ENCODE assay signal across 22 mouse cellular contexts in the genomic region with DNA sequence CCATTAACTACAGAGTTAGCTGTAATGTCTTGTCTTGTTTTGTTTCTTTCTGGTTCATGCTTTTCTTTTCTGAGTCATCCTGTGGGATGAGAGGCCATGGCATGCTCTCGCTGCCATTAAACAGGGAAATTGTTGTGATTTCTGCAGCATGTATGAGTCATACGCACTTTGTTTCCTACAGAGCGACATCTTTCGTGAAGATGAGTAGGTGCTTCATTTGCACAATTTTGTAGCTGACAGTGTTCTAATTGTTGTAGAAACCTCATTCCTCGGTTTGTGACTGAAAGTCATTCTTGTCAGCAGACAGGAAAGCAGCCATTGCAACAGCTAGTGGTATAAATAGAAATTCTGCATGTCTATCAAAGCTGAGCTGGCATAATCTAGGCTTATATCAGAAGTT.
DNase-seq lines count a peak whose midpoint lies in the region.
"Had no signal": no experiment of that assay in that cellular context is flagged by ENCODE, and none has a peak within 500 bp of the region (broad histone marks: within the 10 kb centered on the region; RNA-seq: fewer than 3 reads in every experiment).

No protein-coding gene starts in this region.

- peak; percentile 25 to 64 for DNase-seq in layer of hippocampus, adult 18-20 months (ENCODE audit: low spot score in 2 of 2)
- no peak for DNase-seq in layer of hippocampus, adult 9-10 months (ENCODE audit: low spot score)
- peak; percentile 12 to 47 for DNase-seq in left cerebral cortex, adult 8-10 months (ENCODE audit: low spot score in 2 of 2)
- DNase-seq in left cerebral cortex, postnatal 10 days (ENCODE audit: extremely low spot score in 1 of 2, low spot score in 2 of 2), result no peak
- peak; percentile 77 for DNase-seq in brain, adult 2 months (ENCODE audit: low read depth, low spot score)
- peak; percentile 28 to 70 for DNase-seq in left cerebral cortex, postnatal 25 days (ENCODE audit: low spot score in 2 of 2)
- no peak for DNase-seq in thymus, postnatal 36 days
- DNase-seq: adrenal gland, adult 2 months; adrenal gland, postnatal 36 days; B cell, adult 2 months; cerebellum, adult 8-10 months; cerebellum, postnatal 25 days; gastrocnemius, adult 2 months; gastrocnemius, postnatal 36 days; heart, adult 18-20 months; heart, postnatal 4 days; kidney, adult 8-10 months; liver, postnatal 0 days; lung, postnatal 36 days; spleen, adult 18-20 months; thymus, adult 18-20 months; thymus, postnatal 4 days had no signal

- intact Hi-C loops in left cerebral cortex, postnatal 10 days (cut with DNase I), result no loop called here
- intact Hi-C loops in left cerebral cortex, postnatal 25 days (cut with DNase I), result no loop called here

Comparison
In these comparisons a context has a peak if more than half of its experiments do, and no peak if none do; other contexts are left out.
1. DNase-seq: peak in layer of hippocampus, adult 18-20 months (2 of 2), left cerebral cortex, adult 8-10 months (2 of 2), brain, adult 2 months (single experiment) and left cerebral cortex, postnatal 25 days (2 of 2); none in layer of hippocampus, adult 9-10 months (single experiment), left cerebral cortex, postnatal 10 days (0 of 2) and thymus, postnatal 36 days (0 of 2).